Comparison of ENCODE assay signal across 14 mouse cellular contexts in the genomic region with DNA sequence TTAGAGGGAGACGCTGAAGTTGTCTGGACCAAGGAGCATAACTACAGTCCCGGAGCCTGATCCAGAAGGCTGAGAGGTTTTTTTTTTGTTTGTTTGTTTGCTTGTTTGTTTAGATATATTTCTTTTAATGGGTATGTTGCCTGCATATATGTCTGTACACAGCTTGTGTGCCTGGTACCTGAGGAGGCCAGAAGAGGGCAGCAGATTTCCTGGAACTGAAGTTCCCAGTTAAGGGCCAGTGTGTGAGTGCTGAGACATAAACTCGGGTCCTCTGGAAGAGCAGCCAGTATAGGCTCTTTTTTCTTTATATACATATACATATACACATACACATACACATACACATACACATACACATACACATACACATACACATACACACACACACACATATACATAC. TPM values are rescaled to one million over a fixed set of nuclear protein-coding genes. Genes with fewer than 3 reads are reported as not detected.
DNase-seq lines count a peak whose midpoint lies in the region; ATAC-seq and TF ChIP-seq lines count a peak whose summit lies in the region.
"Had no signal": no experiment of that assay in that cellular context is flagged by ENCODE, and none has a peak within 500 bp of the region (broad histone marks: within the 10 kb centered on the region; RNA-seq: fewer than 3 reads in every experiment).

No protein-coding gene starts in this region.

- TF ChIP-seq CTCF in intestine, postnatal 0 days (IDR thresholded peaks at IDR 0.05; ENCODE audit: low read depth): peak; percentile 46
- TF ChIP-seq CTCF in ES-Bruce4 (IDR thresholded peaks at IDR 0.05; ENCODE audit: low read depth, low read length): peak; percentile 56
- TF ChIP-seq CTCF in liver, postnatal 0 days (IDR thresholded peaks at IDR 0.05; ENCODE audit: low read depth): peak; percentile 47

- no peak overlapping the region for H3K4me3 ChIP-seq in intestine, postnatal 0 days (ENCODE audit: low read depth, low read length)
- H3K4me3 ChIP-seq in intestine, embryonic 15.5 days (replicated peaks): no peak overlapping the region
- no peak overlapping the region for H3K4me3 ChIP-seq in ES-Bruce4 (ENCODE audit: low read depth, low read length)
- H3K4me3 ChIP-seq in liver, postnatal 0 days (ENCODE audit: low read depth, low read length): no peak overlapping the region
- H3K4me3 ChIP-seq: forebrain, embryonic 15.5 days had no signal

- H3K27me3 ChIP-seq in intestine, postnatal 0 days (replicated peaks; ENCODE audit: control insufficient read depth, insufficient read depth, low read length): no peaks in the 10 kb centered on the region
- H3K27me3 ChIP-seq in intestine, embryonic 15.5 days (replicated peaks): no peaks in the 10 kb centered on the region; the same call in 1 of the 2 replicates
- no peaks in the 10 kb centered on the region; the same call in 1 of the 2 replicates for H3K27me3 ChIP-seq in ES-Bruce4 (ENCODE audit: control insufficient read depth, insufficient read depth, low read length, poor library complexity, severe bottlenecking)
- no peaks in the 10 kb centered on the region for H3K27me3 ChIP-seq in liver, postnatal 0 days (ENCODE audit: insufficient read depth, low read length)
- H3K27me3 ChIP-seq: forebrain, embryonic 15.5 days had no signal

- no peak overlapping the region for H3K4me2 ChIP-seq in intestine, postnatal 0 days (replicated peaks; ENCODE audit: low read depth)
- no peak overlapping the region for H3K4me2 ChIP-seq in intestine, embryonic 15.5 days (replicated peaks)
- H3K4me2 ChIP-seq in liver, postnatal 0 days (ENCODE audit: low read depth, low read length): no peak overlapping the region
- H3K4me2 ChIP-seq: forebrain, embryonic 15.5 days had no signal

- 84% methylated on average over 3 of the region's 3 CpGs for WGBS in intestine, postnatal 0 days
- 76% methylated on average over 3 of the region's 3 CpGs for WGBS in intestine, embryonic 15.5 days
- WGBS in liver, postnatal 0 days (ENCODE audit: insufficient replicate concordance): 73% methylated on average over 3 of the region's 3 CpGs

- H3K36me3 ChIP-seq in intestine, postnatal 0 days (ENCODE audit: control insufficient read depth, insufficient read depth): no peaks in the 10 kb centered on the region
- no peaks in the 10 kb centered on the region for H3K36me3 ChIP-seq in intestine, embryonic 15.5 days
- no peaks in the 10 kb centered on the region for H3K36me3 ChIP-seq in ES-Bruce4 (ENCODE audit: control insufficient read depth, insufficient read depth, low read length, poor library complexity, severe bottlenecking)
- no peaks in the 10 kb centered on the region for H3K36me3 ChIP-seq in liver, postnatal 0 days (replicated peaks; ENCODE audit: insufficient read depth, low read length)
- H3K36me3 ChIP-seq: forebrain, embryonic 15.5 days had no signal

- H3K27ac ChIP-seq in intestine, postnatal 0 days (ENCODE audit: low read depth, low read length): no peak overlapping the region
- H3K27ac ChIP-seq in intestine, embryonic 15.5 days: no peak overlapping the region
- no peak overlapping the region for H3K27ac ChIP-seq in ES-Bruce4 (ENCODE audit: insufficient read depth, low read length)
- H3K27ac ChIP-seq in liver, postnatal 0 days (ENCODE audit: low read depth): no peak overlapping the region
- H3K27ac ChIP-seq: forebrain, embryonic 15.5 days; macrophage had no signal

- no peak for ATAC-seq in intestine, postnatal 0 days
- no peak for ATAC-seq in intestine, embryonic 15.5 days
- ATAC-seq in liver, postnatal 0 days: no peak
- ATAC-seq: forebrain, embryonic 15.5 days had no signal

- no peak overlapping the region for H3K9ac ChIP-seq in intestine, postnatal 0 days (ENCODE audit: low read depth, low read length)
- no peak overlapping the region for H3K9ac ChIP-seq in intestine, embryonic 15.5 days
- no peak overlapping the region for H3K9ac ChIP-seq in ES-Bruce4 (ENCODE audit: low read depth, poor library complexity, severe bottlenecking)
- H3K9ac ChIP-seq in liver, postnatal 0 days (replicated peaks): no peak overlapping the region
- H3K9ac ChIP-seq: forebrain, embryonic 15.5 days had no signal

- TF ChIP-seq EP300 in ES-Bruce4 (IDR thresholded peaks at IDR 0.05; ENCODE audit: insufficient read depth, low read depth, low read length): no peak
- TF ChIP-seq EP300 in liver, postnatal 0 days (IDR thresholded peaks at IDR 0.05; ENCODE audit: low read depth): no peak

- peak; percentile 13 for DNase-seq in lung, postnatal 14 days
- no peak for DNase-seq in lung, postnatal 25 days (ENCODE audit: low spot score)
- DNase-seq in liver, postnatal 0 days: no peak
- DNase-seq in retina, postnatal 1 day: no peak
- DNase-seq: adrenal gland, adult 8-10 months; cerebellum, adult 2 months; heart, adult 11 months had no signal

- TF ChIP-seq POLR2A in ES-Bruce4 (IDR thresholded peaks at IDR 0.05; ENCODE audit: insufficient read depth, low read length): no peak

- H3K4me1 ChIP-seq in intestine, postnatal 0 days (replicated peaks; ENCODE audit: control insufficient read depth, insufficient read depth, low read length): no peaks in the 10 kb centered on the region
- no peaks in the 10 kb centered on the region for H3K4me1 ChIP-seq in intestine, embryonic 15.5 days (replicated peaks)
- no peaks in the 10 kb centered on the region for H3K4me1 ChIP-seq in ES-Bruce4 (ENCODE audit: control insufficient read depth, insufficient read depth, low read length)
- H3K4me1 ChIP-seq in liver, postnatal 0 days (ENCODE audit: insufficient read depth): peaks cover 5% of the 10 kb centered on the region; the same call in 1 of the 2 replicates
- H3K4me1 ChIP-seq: forebrain, embryonic 15.5 days had no signal

- no peaks in the 10 kb centered on the region for H3K9me3 ChIP-seq in intestine, postnatal 0 days (ENCODE audit: control insufficient read depth)
- H3K9me3 ChIP-seq in intestine, embryonic 15.5 days: no peaks in the 10 kb centered on the region
- no peaks in the 10 kb centered on the region for H3K9me3 ChIP-seq in ES-Bruce4 (replicated peaks; ENCODE audit: control insufficient read depth, insufficient read depth, low read length, poor library complexity, severe bottlenecking)
- no peaks in the 10 kb centered on the region for H3K9me3 ChIP-seq in liver, postnatal 0 days (ENCODE audit: low read length)
- H3K9me3 ChIP-seq: forebrain, embryonic 15.5 days had no signal

RNA-seq across cellular contexts. Expression of gene Svs5, which starts 25.8 kb away (rescaled TPM):
- not detected in 2 replicates for polyA plus RNA-seq in intestine, postnatal 0 days (2015; fragmentation: Nextera tagmentation; extraction: Ambion mirVana)
- not detected in 2 replicates for polyA plus RNA-seq in intestine, embryonic 15.5 days (2015; fragmentation: Nextera tagmentation; extraction: Ambion mirVana)
- polyA plus RNA-seq in ES-Bruce4 (2011; ENCODE audit: insufficient read depth, insufficient read length, low read depth, missing spikeins): not detected in 2 replicates
- not detected in 2 replicates for polyA plus RNA-seq in liver, postnatal 0 days (2015; fragmentation: Nextera tagmentation; extraction: Ambion mirVana)
- polyA plus RNA-seq: embryonic facial prominence, embryonic 14.5 days; forebrain, embryonic 15.5 days; kidney, embryonic 14.5 days; macrophage had no signal

RNA-seq across cellular contexts. Expression of gene Slpi, which starts 30.5 kb away (rescaled TPM):
- polyA plus RNA-seq in intestine, postnatal 0 days (2015; fragmentation: Nextera tagmentation; extraction: Ambion mirVana): 82.5 and 95.0 TPM in 2 replicates
- polyA plus RNA-seq in intestine, embryonic 15.5 days (2015; fragmentation: Nextera tagmentation; extraction: Ambion mirVana): 2.1 and 2.8 TPM in 2 replicates
- 1.6 and 1.8 TPM in 2 replicates for polyA plus RNA-seq in ES-Bruce4 (2011; ENCODE audit: insufficient read depth, insufficient read length, low read depth, missing spikeins)
- 59.4 and 63.6 TPM in 2 replicates for polyA plus RNA-seq in liver, postnatal 0 days (2015; fragmentation: Nextera tagmentation; extraction: Ambion mirVana)
- polyA plus RNA-seq: forebrain, embryonic 15.5 days; kidney, embryonic 14.5 days had no signal

RNA-seq across cellular contexts. Expression of gene Svs6, which starts 41.8 kb away (rescaled TPM):
- polyA plus RNA-seq in intestine, postnatal 0 days (2015; fragmentation: Nextera tagmentation; extraction: Ambion mirVana): not detected in 2 replicates
- not detected in 2 replicates for polyA plus RNA-seq in intestine, embryonic 15.5 days (2015; fragmentation: Nextera tagmentation; extraction: Ambion mirVana)
- not detected in 2 replicates for polyA plus RNA-seq in ES-Bruce4 (2011; ENCODE audit: insufficient read depth, insufficient read length, low read depth, missing spikeins)
- not detected in 2 replicates for polyA plus RNA-seq in liver, postnatal 0 days (2015; fragmentation: Nextera tagmentation; extraction: Ambion mirVana)
- polyA plus RNA-seq: cerebellum, adult 2 months; embryonic facial prominence, embryonic 14.5 days; forebrain, embryonic 15.5 days; kidney, embryonic 14.5 days; macrophage had no signal

RNA-seq across cellular contexts. Expression of gene Rbpjl, which starts 44.6 kb away (rescaled TPM):
- polyA plus RNA-seq in intestine, postnatal 0 days (2015; fragmentation: Nextera tagmentation; extraction: Ambion mirVana): 0.12 and 0.16 TPM in 2 replicates
- polyA plus RNA-seq in intestine, embryonic 15.5 days (2015; fragmentation: Nextera tagmentation; extraction: Ambion mirVana): 16.1 and 40.7 TPM in 2 replicates
- polyA plus RNA-seq in ES-Bruce4 (2011; ENCODE audit: insufficient read depth, insufficient read length, low read depth, missing spikeins): not detected in 2 replicates
- polyA plus RNA-seq in liver, postnatal 0 days (2015; fragmentation: Nextera tagmentation; extraction: Ambion mirVana): not detected in 2 replicates
- polyA plus RNA-seq: kidney, embryonic 14.5 days; macrophage had no signal

RNA-seq across cellular contexts. Expression of gene Matn4, which starts 46.6 kb away (rescaled TPM):
- 1.9 and 2.4 TPM in 2 replicates for polyA plus RNA-seq in intestine, postnatal 0 days (2015; fragmentation: Nextera tagmentation; extraction: Ambion mirVana)
- 9.3 and 11.0 TPM in 2 replicates for polyA plus RNA-seq in intestine, embryonic 15.5 days (2015; fragmentation: Nextera tagmentation; extraction: Ambion mirVana)
- 0.93 and 1.7 TPM in 2 replicates for polyA plus RNA-seq in ES-Bruce4 (2011; ENCODE audit: insufficient read depth, insufficient read length, low read depth, missing spikeins)
- polyA plus RNA-seq in liver, postnatal 0 days (2015; fragmentation: Nextera tagmentation; extraction: Ambion mirVana): 0.18 and 0.25 TPM in 2 replicates
- polyA plus RNA-seq: macrophage had no signal

Comparison
In these comparisons a context has a peak if more than half of its experiments do, and no peak if none do; other contexts are left out.
1. RNA of gene Slpi, which starts 30.5 kb away (polyA plus RNA-seq): 82.5 to 95.0 TPM in intestine, postnatal 0 days and 59.4 to 63.6 TPM in liver, postnatal 0 days; 2.1 to 2.8 TPM in intestine, embryonic 15.5 days and 1.6 to 1.8 TPM in ES-Bruce4; every median in the first group is over 10 times any median in the second.
2. Peak in every context shown above with its lines, with median percentiles within 50 percentile points of each other: CTCF ChIP-seq.